ENCODE assay signal across 18 mouse cellular contexts in the genomic region with DNA sequence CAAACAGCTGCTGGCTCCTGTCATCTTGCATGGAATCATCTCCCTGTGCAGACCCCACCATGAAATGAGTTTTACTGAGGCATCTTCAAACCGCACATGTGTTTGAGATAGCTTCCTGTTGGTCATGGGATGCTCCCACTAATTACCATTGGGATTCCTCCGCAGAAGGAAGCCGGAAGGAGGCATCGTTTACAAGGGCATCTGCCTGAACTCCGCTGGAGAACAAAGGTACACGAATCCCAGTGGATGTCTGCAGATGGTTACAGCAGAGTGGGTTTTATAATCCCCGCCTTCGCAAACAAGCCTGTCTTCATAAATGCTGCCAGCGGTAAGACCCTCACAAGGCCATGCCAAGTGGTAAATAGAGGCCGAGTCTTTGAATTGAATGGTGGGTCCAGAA. TPM values are rescaled to one million over a fixed set of nuclear protein-coding genes. Genes with fewer than 3 reads are reported as not detected.
DNase-seq lines count a peak whose midpoint lies in the region; ATAC-seq and TF ChIP-seq lines count a peak whose summit lies in the region.
"Had no signal": no experiment of that assay in that cellular context is flagged by ENCODE, and none has a peak within 500 bp of the region (broad histone marks: within the 10 kb centered on the region; RNA-seq: fewer than 3 reads in every experiment).

No protein-coding gene starts in this region.

- H3K4me2 ChIP-seq in hindbrain, embryonic 12.5 days (replicated peaks), result no peak overlapping the region
- H3K4me2 ChIP-seq in hindbrain, postnatal 0 days (ENCODE audit: low read depth, low read length), result no peak overlapping the region
- no peak overlapping the region for H3K4me2 ChIP-seq in lung, embryonic 14.5 days
- no peak overlapping the region for H3K4me2 ChIP-seq in lung, postnatal 0 days (replicated peaks; ENCODE audit: low read depth, low read length)
- H3K4me2 ChIP-seq: forebrain, embryonic 13.5 days; heart, embryonic 15.5 days had no signal

- H3K27ac ChIP-seq in hindbrain, embryonic 12.5 days, result no peak overlapping the region
- H3K27ac ChIP-seq in hindbrain, postnatal 0 days, result no peak overlapping the region
- peak overlapping the region; percentile 6; the same call in 1 of the 2 replicates for H3K27ac ChIP-seq in lung, embryonic 14.5 days (ENCODE audit: low read depth)
- no peak overlapping the region for H3K27ac ChIP-seq in lung, postnatal 0 days (ENCODE audit: low read length)
- peak overlapping the region; percentile 67 for H3K27ac ChIP-seq in embryonic facial prominence, embryonic 10.5 days (replicated peaks)
- H3K27ac ChIP-seq: forebrain, embryonic 13.5 days; heart, embryonic 15.5 days; layer of hippocampus, adult 2 months had no signal

- H3K4me1 ChIP-seq in hindbrain, embryonic 12.5 days, result peaks cover 20% of the 10 kb centered on the region
- H3K4me1 ChIP-seq in hindbrain, postnatal 0 days (ENCODE audit: insufficient read depth, low read length), result no peaks in the 10 kb centered on the region; the same call in none of the 2 replicates
- H3K4me1 ChIP-seq in lung, embryonic 14.5 days (ENCODE audit: insufficient read depth), result peaks cover 24% of the 10 kb centered on the region
- peaks cover 10% of the 10 kb centered on the region; the same call in 1 of the 2 replicates for H3K4me1 ChIP-seq in lung, postnatal 0 days (ENCODE audit: insufficient read depth, low read depth, low read length)
- peaks cover 52% of the 10 kb centered on the region for H3K4me1 ChIP-seq in embryonic facial prominence, embryonic 10.5 days

- TF ChIP-seq EP300 in lung, postnatal 0 days (IDR thresholded peaks at IDR 0.05), result no peak

- DNase-seq in hindbrain, postnatal 0 days (ENCODE audit: low spot score), result no peak
- peak; percentile 60 for DNase-seq in lung, embryonic 14.5 days
- DNase-seq in lung, postnatal 0 days (ENCODE audit: low spot score), result no peak
- no peak for DNase-seq in embryonic facial prominence, embryonic 10.5 days (ENCODE audit: low spot score)
- DNase-seq in retina, embryonic 14.5 days (ENCODE audit: low spot score), result peak; percentile 11
- DNase-seq in urinary bladder, postnatal 4 days (ENCODE audit: low spot score in 2 of 2), result no peak
- DNase-seq: adrenal gland, postnatal 10 days; cerebellum, adult 11 months; cerebellum, postnatal 14 days; gastrocnemius, postnatal 10 days; thymus, adult 2 months had no signal

- 58% methylated on average over 10 of the region's 10 CpGs for WGBS in hindbrain, embryonic 12.5 days
- 48% methylated on average over 10 of the region's 10 CpGs for WGBS in hindbrain, postnatal 0 days
- whole genome bisulfite sequencing in lung, embryonic 14.5 days, result 49% methylated on average over 10 of the region's 10 CpGs
- 60% methylated on average over 10 of the region's 10 CpGs for WGBS in lung, postnatal 0 days
- 45% methylated on average over 10 of the region's 10 CpGs for WGBS in embryonic facial prominence, embryonic 10.5 days

- no peaks in the 10 kb centered on the region for H3K36me3 ChIP-seq in hindbrain, embryonic 12.5 days
- no peaks in the 10 kb centered on the region for H3K36me3 ChIP-seq in hindbrain, postnatal 0 days (ENCODE audit: insufficient read depth, low read length)
- no peaks in the 10 kb centered on the region for H3K36me3 ChIP-seq in lung, embryonic 14.5 days (ENCODE audit: insufficient read depth)
- H3K36me3 ChIP-seq in lung, postnatal 0 days (ENCODE audit: insufficient read depth, low read length), result no peaks in the 10 kb centered on the region
- H3K36me3 ChIP-seq in embryonic facial prominence, embryonic 10.5 days (replicated peaks), result no peaks in the 10 kb centered on the region
- H3K36me3 ChIP-seq: heart, embryonic 15.5 days had no signal

- H3K9me3 ChIP-seq in hindbrain, embryonic 12.5 days (replicated peaks), result no peaks in the 10 kb centered on the region
- no peaks in the 10 kb centered on the region for H3K9me3 ChIP-seq in hindbrain, postnatal 0 days (ENCODE audit: low read length)
- no peaks in the 10 kb centered on the region for H3K9me3 ChIP-seq in lung, embryonic 14.5 days (ENCODE audit: low read depth, low read length)
- H3K9me3 ChIP-seq in lung, postnatal 0 days (ENCODE audit: low read length), result no peaks in the 10 kb centered on the region
- H3K9me3 ChIP-seq in embryonic facial prominence, embryonic 10.5 days, result peaks cover 5% of the 10 kb centered on the region; the same call in 1 of the 2 replicates
- H3K9me3 ChIP-seq: forebrain, embryonic 13.5 days; heart, embryonic 15.5 days had no signal

- no peaks in the 10 kb centered on the region for H3K27me3 ChIP-seq in hindbrain, embryonic 12.5 days
- H3K27me3 ChIP-seq in hindbrain, postnatal 0 days (ENCODE audit: insufficient read depth, low read length), result no peaks in the 10 kb centered on the region
- no peaks in the 10 kb centered on the region for H3K27me3 ChIP-seq in lung, embryonic 14.5 days (ENCODE audit: insufficient read depth, low read length)
- H3K27me3 ChIP-seq in lung, postnatal 0 days (replicated peaks; ENCODE audit: insufficient read depth, low read length), result no peaks in the 10 kb centered on the region
- peaks cover 20% of the 10 kb centered on the region for H3K27me3 ChIP-seq in embryonic facial prominence, embryonic 10.5 days (replicated peaks; ENCODE audit: low read depth, poor library complexity, severe bottlenecking)
- H3K27me3 ChIP-seq: heart, embryonic 15.5 days had no signal

- H3K4me3 ChIP-seq in hindbrain, embryonic 12.5 days, result no peak overlapping the region
- H3K4me3 ChIP-seq in hindbrain, postnatal 0 days (ENCODE audit: low read length), result no peak overlapping the region
- H3K4me3 ChIP-seq in lung, embryonic 14.5 days (ENCODE audit: low read depth, low read length), result no peak overlapping the region
- no peak overlapping the region for H3K4me3 ChIP-seq in lung, postnatal 0 days (ENCODE audit: low read depth, low read length)
- H3K4me3 ChIP-seq in embryonic facial prominence, embryonic 10.5 days, result no peak overlapping the region
- H3K4me3 ChIP-seq: forebrain, embryonic 13.5 days; heart, embryonic 15.5 days; layer of hippocampus, adult 2 months had no signal

- ATAC-seq in hindbrain, embryonic 12.5 days (ENCODE audit: low FRiP score), result 0 out of 2 replicates have a peak, but pooled peaks have one; percentile 51
- ATAC-seq in hindbrain, postnatal 0 days, result no peak
- no peak for ATAC-seq in lung, embryonic 14.5 days (ENCODE audit: insufficient read depth)
- no peak for ATAC-seq in lung, postnatal 0 days
- ATAC-seq: forebrain, embryonic 13.5 days; inflammation-experienced regulatory T-cells, adult 6 months had no signal

- no peak for TF ChIP-seq CTCF in hindbrain, postnatal 0 days (IDR thresholded peaks at IDR 0.05; ENCODE audit: low read depth)
- TF ChIP-seq CTCF in lung, embryonic 14.5 days (IDR thresholded peaks at IDR 0.05; ENCODE audit: low read depth), result no peak
- TF ChIP-seq CTCF in lung, postnatal 0 days (IDR thresholded peaks at IDR 0.05), result no peak

- H3K9ac ChIP-seq in hindbrain, embryonic 12.5 days, result no peak overlapping the region
- H3K9ac ChIP-seq in hindbrain, postnatal 0 days (replicated peaks; ENCODE audit: low read length), result no peak overlapping the region
- no peak overlapping the region for H3K9ac ChIP-seq in lung, embryonic 14.5 days
- H3K9ac ChIP-seq in lung, postnatal 0 days (replicated peaks; ENCODE audit: low read depth), result no peak overlapping the region
- H3K9ac ChIP-seq: forebrain, embryonic 13.5 days; heart, embryonic 15.5 days had no signal

RNA-seq across cellular contexts. Expression of a gene that starts 11.3 kb away (rescaled TPM):
- 0.63 and 0.93 TPM in 2 replicates for polyA plus RNA-seq in hindbrain, embryonic 12.5 days (2016; fragmentation: Nextera tagmentation; extraction: Ambion mirVana)
- total RNA-seq in hindbrain, postnatal 0 days (2014; rRNA removed), result 0.10 and 0.97 TPM in 2 replicates
- 0.39 and 0.68 TPM in 2 replicates for polyA plus RNA-seq in hindbrain, postnatal 0 days (2015; fragmentation: Nextera tagmentation; extraction: Ambion mirVana)
- 0.24 and 0.27 TPM in 2 replicates for polyA plus RNA-seq in lung, embryonic 14.5 days (2014; fragmentation: Nextera tagmentation; extraction: Ambion mirVana)
- polyA plus RNA-seq in lung, postnatal 0 days (2015; fragmentation: Nextera tagmentation; extraction: Ambion mirVana), result 0.24 and 0.27 TPM in 2 replicates
- 0.43 and 0.56 TPM in 2 replicates for polyA plus RNA-seq in embryonic facial prominence, embryonic 10.5 days (2016; fragmentation: Nextera tagmentation; extraction: Ambion mirVana)
- total RNA-seq: megakaryocyte, adult 5-6 weeks; neutrophil, adult 5-6 weeks had no signal
- polyA plus RNA-seq: inflammation-experienced regulatory T-cells, adult 6 months had no signal

Comparison
In these comparisons a context has a peak if more than half of its experiments do, and no peak if none do; other contexts are left out.
1. H3K27ac ChIP-seq: peak in lung, embryonic 14.5 days (single experiment) and embryonic facial prominence, embryonic 10.5 days (single experiment); none in hindbrain, embryonic 12.5 days (single experiment), hindbrain, postnatal 0 days (single experiment) and lung, postnatal 0 days (single experiment).
2. DNase-seq: peak in lung, embryonic 14.5 days (single experiment) and retina, embryonic 14.5 days (single experiment); none in hindbrain, postnatal 0 days (single experiment), lung, postnatal 0 days (single experiment), embryonic facial prominence, embryonic 10.5 days (single experiment) and urinary bladder, postnatal 4 days (0 of 2).